Mouse (Mus musculus): ENCODE measurements at regions not wholly inside any gene's neighbourhood (a gene's known extent, or its start where the extent isn't known, plus 50 kb on each side); places are given as distances from the start of the nearest gene placed in this dataset.
A peak's percentile ranks its signal among the peaks of the same experiment; 100 is the strongest.

DNA sequence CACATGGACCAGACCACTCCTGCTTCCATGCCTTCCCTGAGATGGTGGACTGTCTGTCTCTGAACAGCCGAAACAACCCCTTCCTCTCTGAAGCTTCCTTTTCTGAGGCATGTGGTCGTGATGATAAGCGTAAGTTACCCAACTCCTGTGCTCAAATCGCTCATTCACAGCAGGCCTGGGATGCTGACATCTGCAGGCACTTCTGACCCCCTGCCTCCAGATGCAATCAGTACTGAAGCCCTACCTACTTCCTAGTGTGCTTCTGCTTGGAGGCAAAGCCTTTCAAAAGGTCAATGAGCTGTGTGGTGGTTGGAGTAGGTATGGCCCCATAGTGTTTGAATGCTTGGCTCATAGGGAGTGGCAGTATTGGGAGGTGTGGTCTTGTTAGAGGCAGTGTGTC is 253.7 kb upstream of the Irx3 start:
- Histone ChIP-seq H3K9me3 (ENCODE audit: control insufficient read depth, low read length) (no peaks in the 10 kb centered on the region), H3K9ac (ENCODE audit: low read length) (no peak overlapping the region), H3K4me3 (ENCODE audit: low read length) (no peak overlapping the region), H3K27me3 (ENCODE audit: control insufficient read depth, insufficient read depth, low read depth, low read length) (no peaks in the 10 kb centered on the region), H3K4me1 (replicated peaks; ENCODE audit: control insufficient read depth, insufficient read depth, low read length) (no peaks in the 10 kb centered on the region), H3K4me2 (ENCODE audit: low read depth, low read length) (no peak overlapping the region), H3K36me3 (ENCODE audit: control insufficient read depth, insufficient read depth, low read length) (no peaks in the 10 kb centered on the region), H3K27ac (ENCODE audit: low read length) (no peak overlapping the region)
- 72% methylated on average over 4 of the region's 4 CpGs for WGBS
- no peak for ATAC-seq (ENCODE audit: low read depth)

DNA sequence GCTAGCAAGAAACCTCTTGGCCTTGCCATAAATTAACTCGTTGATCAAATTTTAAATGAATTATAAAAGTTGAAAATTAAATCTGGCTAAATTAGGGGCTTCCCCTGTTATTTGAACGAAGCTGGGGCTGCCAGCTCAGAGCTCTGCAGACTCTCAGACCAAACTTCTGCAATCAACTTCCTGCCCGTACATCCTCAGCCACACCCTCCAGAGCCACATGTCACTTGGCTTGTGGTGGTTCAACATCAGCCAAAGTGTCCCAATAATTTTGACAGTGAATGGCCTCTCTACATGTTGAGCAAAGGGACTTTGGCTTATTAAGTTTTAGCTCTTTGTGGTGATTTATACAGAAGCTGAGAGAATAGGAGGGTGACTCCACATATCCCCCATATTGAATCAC is 242.8 kb upstream of the Irx3 start:
- H3K27me3 ChIP-seq (ENCODE audit: control insufficient read depth, insufficient read depth, low read depth, low read length) = no peaks in the 10 kb centered on the region
- no peak overlapping the region for H3K9ac ChIP-seq (ENCODE audit: low read length)
- H3K27ac ChIP-seq (ENCODE audit: low read length) = no peak overlapping the region
- no peak overlapping the region for H3K4me2 ChIP-seq (ENCODE audit: low read depth, low read length)
- peaks cover 3% of the 10 kb centered on the region; the same call in 1 of the 2 replicates for H3K9me3 ChIP-seq (ENCODE audit: control insufficient read depth, low read length)
- H3K36me3 ChIP-seq (ENCODE audit: control insufficient read depth, insufficient read depth, low read length) = no peaks in the 10 kb centered on the region
- no peak for ATAC-seq (ENCODE audit: low read depth)
- WGBS = 76% methylated on average over 3 of the region's 3 CpGs
- no peak overlapping the region for H3K4me3 ChIP-seq (ENCODE audit: low read length)
- no peaks in the 10 kb centered on the region for H3K4me1 ChIP-seq (replicated peaks; ENCODE audit: control insufficient read depth, insufficient read depth, low read length)

- no peak overlapping the region for H3K27ac ChIP-seq (ENCODE audit: low read length)
- H3K9me3 ChIP-seq (ENCODE audit: control insufficient read depth, low read length) = peaks cover 3% of the 10 kb centered on the region; the same call in 1 of the 2 replicates
- ATAC-seq (ENCODE audit: low read depth) = no peak
- no peaks in the 10 kb centered on the region for H3K27me3 ChIP-seq (ENCODE audit: control insufficient read depth, insufficient read depth, low read depth, low read length)
- WGBS = 11% methylated on average over 6 of the region's 6 CpGs
- no peaks in the 10 kb centered on the region for H3K36me3 ChIP-seq (ENCODE audit: control insufficient read depth, insufficient read depth, low read length)
- no peak overlapping the region for H3K9ac ChIP-seq (ENCODE audit: low read length)
- H3K4me2 ChIP-seq (ENCODE audit: low read depth, low read length) = no peak overlapping the region
- no peaks in the 10 kb centered on the region for H3K4me1 ChIP-seq (replicated peaks; ENCODE audit: control insufficient read depth, insufficient read depth, low read length)
- H3K4me3 ChIP-seq (ENCODE audit: low read length) = no peak overlapping the region
Observed at GRCm38 (mm10) chr8:92042951-92043350, 241.1 kb upstream of the Irx3 start.

GRCm38 (mm10) chr8:92029954-92030353 is 228.1 kb upstream of the Irx3 start:
- Histone ChIP-seq H3K36me3 (ENCODE audit: control insufficient read depth, insufficient read depth, low read length) (no peaks in the 10 kb centered on the region), H3K27ac (ENCODE audit: low read length) (no peak overlapping the region), H3K4me2 (ENCODE audit: low read depth, low read length) (no peak overlapping the region), H3K27me3 (ENCODE audit: control insufficient read depth, insufficient read depth, low read depth, low read length) (peaks cover 38% of the 10 kb centered on the region), H3K9me3 (ENCODE audit: control insufficient read depth, low read length) (no peaks in the 10 kb centered on the region), H3K4me3 (ENCODE audit: low read length) (no peak overlapping the region), H3K9ac (ENCODE audit: low read length) (no peak overlapping the region), H3K4me1 (replicated peaks; ENCODE audit: control insufficient read depth, insufficient read depth, low read length) (no peaks in the 10 kb centered on the region)
- WGBS = 28% methylated on average over 9 of the region's 9 CpGs
- ATAC-seq (ENCODE audit: low read depth) = no peak

- no peak for ATAC-seq (ENCODE audit: low read depth)
- Histone ChIP-seq H3K9me3 (ENCODE audit: control insufficient read depth, low read length) (no peaks in the 10 kb centered on the region), H3K36me3 (ENCODE audit: control insufficient read depth, insufficient read depth, low read length) (no peaks in the 10 kb centered on the region), H3K4me1 (replicated peaks; ENCODE audit: control insufficient read depth, insufficient read depth, low read length) (no peaks in the 10 kb centered on the region), H3K27me3 (ENCODE audit: control insufficient read depth, insufficient read depth, low read depth, low read length) (peaks cover 38% of the 10 kb centered on the region), H3K4me3 (ENCODE audit: low read length) (no peak overlapping the region), H3K4me2 (ENCODE audit: low read depth, low read length) (no peak overlapping the region), H3K27ac (ENCODE audit: low read length) (no peak overlapping the region), H3K9ac (ENCODE audit: low read length) (no peak overlapping the region)
- 28% methylated on average over 6 of the region's 6 CpGs for WGBS
Observed at GRCm38 (mm10) chr8:92029516-92029915, 227.6 kb upstream of the Irx3 start.

- 17% methylated on average over 6 of the region's 6 CpGs for WGBS
- no peak overlapping the region for H3K9ac ChIP-seq (ENCODE audit: low read length)
- no peak overlapping the region for H3K27ac ChIP-seq (ENCODE audit: low read length)
- H3K4me1 ChIP-seq (replicated peaks; ENCODE audit: control insufficient read depth, insufficient read depth, low read length) = peaks cover 2% of the 10 kb centered on the region; the same call in 1 of the 2 replicates
- peaks cover 42% of the 10 kb centered on the region for H3K27me3 ChIP-seq (ENCODE audit: control insufficient read depth, insufficient read depth, low read depth, low read length)
- no peak overlapping the region for H3K4me2 ChIP-seq (ENCODE audit: low read depth, low read length)
- no peaks in the 10 kb centered on the region for H3K9me3 ChIP-seq (ENCODE audit: control insufficient read depth, low read length)
- no peak overlapping the region for H3K4me3 ChIP-seq (ENCODE audit: low read length)
- no peaks in the 10 kb centered on the region for H3K36me3 ChIP-seq (ENCODE audit: control insufficient read depth, insufficient read depth, low read length)
- ATAC-seq (ENCODE audit: low read depth) = no peak
Observed at GRCm38 (mm10) chr8:92028308-92028707, 226.4 kb upstream of the Irx3 start.

GRCm38 (mm10) chr8:92024133-92024532 is 222.3 kb upstream of the Irx3 start:
- H3K27me3 ChIP-seq (ENCODE audit: control insufficient read depth, insufficient read depth, low read depth, low read length) = peaks cover 29% of the 10 kb centered on the region
- no peak overlapping the region for H3K4me3 ChIP-seq (ENCODE audit: low read length)
- no peak overlapping the region for H3K9ac ChIP-seq (ENCODE audit: low read length)
- peaks cover 2% of the 10 kb centered on the region; the same call in 1 of the 2 replicates for H3K4me1 ChIP-seq (replicated peaks; ENCODE audit: control insufficient read depth, insufficient read depth, low read length)
- peak overlapping the region; percentile 40; the same call in 1 of the 2 replicates for H3K4me2 ChIP-seq (ENCODE audit: low read depth, low read length)
- no peak overlapping the region for H3K27ac ChIP-seq (ENCODE audit: low read length)
- H3K9me3 ChIP-seq (ENCODE audit: control insufficient read depth, low read length) = no peaks in the 10 kb centered on the region
- ATAC-seq (ENCODE audit: low read depth) = no peak; the same call in 1 of the 2 replicates
- no peaks in the 10 kb centered on the region for H3K36me3 ChIP-seq (ENCODE audit: control insufficient read depth, insufficient read depth, low read length)
- 10% methylated on average over 8 of the region's 8 CpGs for WGBS

DNA sequence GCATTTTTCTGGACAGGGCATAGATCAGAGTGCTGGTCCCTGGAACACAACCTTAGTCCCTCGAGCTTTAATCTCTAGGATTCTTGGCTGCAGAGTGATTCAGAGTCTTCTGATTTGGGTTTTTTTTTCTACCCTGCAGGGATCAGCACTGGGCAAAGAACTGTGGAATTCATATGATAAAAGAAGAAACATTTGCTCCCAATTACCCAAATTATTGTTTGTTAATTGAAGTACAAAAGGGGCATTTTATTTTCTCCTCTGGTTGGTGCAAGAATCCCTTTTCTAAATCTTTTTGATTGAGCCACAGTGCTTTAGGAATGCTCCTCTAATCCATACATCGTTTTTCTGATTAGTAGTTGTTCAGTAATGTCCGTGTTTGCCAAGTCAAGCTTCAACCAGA is 219.7 kb upstream of the Irx3 start:
- peaks cover 12% of the 10 kb centered on the region for H3K27me3 ChIP-seq (ENCODE audit: control insufficient read depth, insufficient read depth, low read depth, low read length)
- ATAC-seq (ENCODE audit: low read depth) = no peak
- H3K9me3 ChIP-seq (ENCODE audit: control insufficient read depth, low read length) = no peaks in the 10 kb centered on the region
- H3K4me2 ChIP-seq (ENCODE audit: low read depth, low read length) = no peak overlapping the region
- H3K27ac ChIP-seq (ENCODE audit: low read length) = no peak overlapping the region
- 69% methylated on average over 3 of the region's 3 CpGs for WGBS
- H3K4me1 ChIP-seq (replicated peaks; ENCODE audit: control insufficient read depth, insufficient read depth, low read length) = peaks cover 2% of the 10 kb centered on the region; the same call in 1 of the 2 replicates
- no peak overlapping the region for H3K4me3 ChIP-seq (ENCODE audit: low read length)
- H3K36me3 ChIP-seq (ENCODE audit: control insufficient read depth, insufficient read depth, low read length) = no peaks in the 10 kb centered on the region
- no peak overlapping the region for H3K9ac ChIP-seq (ENCODE audit: low read length)

DNA sequence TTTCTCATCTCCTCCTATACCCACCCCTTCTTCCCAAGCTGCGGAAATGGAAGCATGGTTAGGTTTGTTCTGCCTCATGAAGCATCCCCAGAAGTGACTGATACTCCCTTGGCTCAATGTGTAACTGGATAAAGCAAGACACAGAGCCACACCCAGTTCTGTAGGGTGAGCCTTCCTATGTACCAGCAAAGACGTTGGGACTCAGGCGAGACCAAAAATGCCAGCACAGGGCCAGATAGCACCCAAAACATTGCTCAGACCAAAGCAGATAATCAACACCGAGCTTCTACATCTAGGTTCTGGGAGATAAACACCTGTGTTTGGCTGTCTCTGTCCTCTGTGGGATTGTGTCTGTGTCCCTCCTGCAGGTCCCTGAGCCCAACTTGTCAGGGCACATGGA is 212.8 kb upstream of the Irx3 start:
- no peaks in the 10 kb centered on the region for H3K36me3 ChIP-seq (ENCODE audit: control insufficient read depth, insufficient read depth, low read length)
- H3K4me3 ChIP-seq (ENCODE audit: low read length) = no peak overlapping the region
- WGBS = 83% methylated on average over 4 of the region's 4 CpGs
- no peaks in the 10 kb centered on the region for H3K9me3 ChIP-seq (ENCODE audit: control insufficient read depth, low read length)
- H3K27me3 ChIP-seq (ENCODE audit: control insufficient read depth, insufficient read depth, low read depth, low read length) = no peaks in the 10 kb centered on the region; the same call in 1 of the 2 replicates
- H3K27ac ChIP-seq (ENCODE audit: low read length) = no peak overlapping the region
- H3K4me1 ChIP-seq (replicated peaks; ENCODE audit: control insufficient read depth, insufficient read depth, low read length) = no peaks in the 10 kb centered on the region
- H3K9ac ChIP-seq (ENCODE audit: low read length) = no peak overlapping the region
- H3K4me2 ChIP-seq (ENCODE audit: low read depth, low read length) = no peak overlapping the region
- no peak for ATAC-seq (ENCODE audit: low read depth)

DNA sequence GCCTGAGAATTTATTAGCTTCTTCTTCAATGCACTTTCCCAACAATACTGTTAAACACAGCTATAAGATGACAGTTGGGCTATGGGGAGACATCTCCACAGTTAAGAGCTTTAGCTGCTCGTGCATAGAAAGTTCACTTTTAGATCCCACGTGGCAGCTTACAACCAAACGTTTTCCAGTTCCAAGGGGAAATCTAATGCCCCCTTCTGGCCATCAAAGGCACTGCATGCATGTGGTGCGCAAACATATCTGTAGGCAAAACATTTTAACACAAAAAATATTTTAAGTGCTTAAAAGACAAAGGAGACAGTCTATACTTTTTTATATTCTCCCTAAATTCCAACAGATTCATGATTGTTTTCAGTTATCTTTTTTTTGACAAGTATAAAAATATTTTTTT is 211.3 kb upstream of the Irx3 start:
- H3K27me3 ChIP-seq (ENCODE audit: control insufficient read depth, insufficient read depth, low read depth, low read length) = no peaks in the 10 kb centered on the region; the same call in 1 of the 2 replicates
- WGBS = 51% methylated on average over 4 of the region's 4 CpGs
- no peak overlapping the region for H3K4me3 ChIP-seq (ENCODE audit: low read length)
- no peaks in the 10 kb centered on the region for H3K36me3 ChIP-seq (ENCODE audit: control insufficient read depth, insufficient read depth, low read length)
- no peaks in the 10 kb centered on the region for H3K4me1 ChIP-seq (replicated peaks; ENCODE audit: control insufficient read depth, insufficient read depth, low read length)
- H3K9me3 ChIP-seq (ENCODE audit: control insufficient read depth, low read length) = no peaks in the 10 kb centered on the region
- H3K4me2 ChIP-seq (ENCODE audit: low read depth, low read length) = no peak overlapping the region
- no peak overlapping the region for H3K27ac ChIP-seq (ENCODE audit: low read length)
- no peak for ATAC-seq (ENCODE audit: low read depth)
- no peak overlapping the region for H3K9ac ChIP-seq (ENCODE audit: low read length)

All from lung, embryonic 16.5 days (tissue).